Mouse (Mus musculus) ES-E14 (cell line): ENCODE data around the gene Cmtm6. TPM values are rescaled to one million over a fixed set of nuclear protein-coding genes. Genes with fewer than 3 reads are reported as not detected.

ENCODE experiments used
- DNase-seq: peaks from one replicate; pipeline ENCODE4 v3.0.0-alpha.2; 2013; ENCODE audit warnings: low read depth, low spot score
- H3K27ac ChIP-seq: 2 replicates; pipeline ENCODE4 v1.5.1; 2012; ENCODE audit warnings: low read depth, mild to moderate bottlenecking, low read length, moderate library complexity, mixed read lengths; ENCODE audit not compliant: poor library complexity, insufficient read depth, severe bottlenecking
- H3K36me3 ChIP-seq: 2 replicates; pipeline ENCODE4 v1.6.1; 2012; ENCODE audit warnings: mild to moderate bottlenecking, low read length, moderate library complexity, mixed read lengths; ENCODE audit not compliant: control insufficient read depth, poor library complexity, insufficient read depth, severe bottlenecking
- H3K4me1 ChIP-seq, 2 experiments: fragments of 150-350 bp in 1 of 2; sonication (generic) in 1 of 2; 2 replicates each; pipeline ENCODE4 v1.6.1; 2012; ENCODE audit warnings: low read length in 2 of 2, mild to moderate bottlenecking in 1 of 2, mixed read lengths in 1 of 2; ENCODE audit not compliant: control insufficient read depth in 2 of 2, insufficient read depth in 2 of 2, poor library complexity in 1 of 2
- H3K4me3 ChIP-seq, 2 experiments: fragments of 150-350 bp in 1 of 2; sonication (generic) in 1 of 2; 2 replicates each; pipeline ENCODE4 v1.5.1; 2012; ENCODE audit warnings: low read length in 2 of 2, low read depth in 1 of 2, mild to moderate bottlenecking in 1 of 2, mixed read lengths in 1 of 2; ENCODE audit not compliant: insufficient read depth in 1 of 2, poor library complexity in 1 of 2, severe bottlenecking in 1 of 2
- H3K9ac ChIP-seq: 2 replicates; pipeline ENCODE4 v1.6.1; 2012; ENCODE audit warnings: low read depth, mild to moderate bottlenecking, low read length, mixed read lengths; ENCODE audit not compliant: poor library complexity, insufficient read depth, severe bottlenecking
- H3K9me3 ChIP-seq: fragments of 150-350 bp; sonication (generic); 2 replicates; pipeline ENCODE4 v1.6.1; 2012; ENCODE audit warnings: low read depth, mild to moderate bottlenecking, low read length; ENCODE audit not compliant: control insufficient read depth, insufficient read depth
- CHD2 ChIP-seq: IDR thresholded peaks from 2 replicates; pipeline ENCODE4 v1.6.1; 2014; ENCODE audit warnings: mild to moderate bottlenecking, low read depth, low read length, inconsistent platforms
- HCFC1 ChIP-seq: IDR thresholded peaks from 2 replicates; pipeline ENCODE4 v1.6.1; 2012; ENCODE audit warnings: low read length, inconsistent platforms, borderline replicate concordance; ENCODE audit not compliant: insufficient read depth
- MAFK ChIP-seq: IDR thresholded peaks from 2 replicates; pipeline ENCODE4 v1.6.1; 2014; ENCODE audit warnings: mild to moderate bottlenecking, low read depth, low read length, inconsistent platforms; ENCODE audit not compliant: insufficient read depth
- ZC3H11A ChIP-seq: IDR thresholded peaks from 2 replicates; pipeline ENCODE4 v1.6.1; 2012; ENCODE audit warnings: low read depth, mild to moderate bottlenecking, inconsistent platforms, low read length, borderline replicate concordance
- ZNF384 ChIP-seq: IDR thresholded peaks from 2 replicates; pipeline ENCODE4 v1.6.1; 2012; ENCODE audit warnings: low read depth, low read length, inconsistent platforms
- in situ Hi-C, 2 experiments: fragments of 600-800 bp; cut with MboI; formaldehyde crosslinking; loops; one replicate each; pipeline ENCODE4 v1.15.1; 2025; ENCODE audit warnings: low sequenced_read_pairs in 2 of 2, inconsistent platforms in 1 of 2; ENCODE audit not compliant: unreplicated experiment in 2 of 2
- total RNA-seq: library from RNA; depleted of rRNA; stranded (reverse); fragments of 300-350 nt; gene quantifications from 2 replicates; pipeline ENCODE4 v1.2.3, GENCODE M21; 2012

The Cmtm6 gene
- total RNA-seq, 1 experiment, result 74.4 TPM

DNA sequence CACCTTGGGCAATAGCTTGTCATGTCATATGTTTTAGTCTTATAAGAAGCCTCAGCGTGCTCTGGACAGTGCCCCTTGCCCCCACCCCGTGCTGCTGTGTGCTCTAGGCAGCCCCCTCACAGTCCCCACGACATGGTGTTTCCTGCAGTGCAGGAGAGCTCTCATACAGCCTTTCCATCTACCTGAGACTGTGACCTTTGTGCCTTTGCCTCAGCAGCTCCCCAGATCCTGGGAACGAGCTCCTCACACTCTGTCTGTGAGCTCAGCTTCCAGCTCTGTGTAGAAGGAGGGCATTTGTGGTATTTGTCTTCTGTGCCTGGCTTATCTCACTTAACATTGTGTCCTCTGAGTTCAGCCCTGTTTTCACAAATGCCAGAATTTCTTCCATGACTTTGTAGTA lies 29.0 kb upstream of the Cmtm6 start:
- H3K36me3 ChIP-seq, result peaks cover 7% of the 10 kb centered on the region
- TF ChIP-seq MAFK (no peak), CHD2 (no peak), ZNF384 (no peak), ZC3H11A (no peak), HCFC1 (no peak)
- in situ Hi-C loops, result no loop called here
- no peak overlapping the region for H3K4me3 ChIP-seq
- no peak for DNase-seq
- peak overlapping the region; percentile 12; the same call in 1 of the 2 replicates for H3K27ac ChIP-seq
- no peak overlapping the region for H3K9ac ChIP-seq
- H3K9me3 ChIP-seq, result no peaks in the 10 kb centered on the region
- H3K4me1 ChIP-seq, result peaks cover 3 to 4% of the 10 kb centered on the region in 2 experiments; a peak in 2 of 4 replicates

DNA sequence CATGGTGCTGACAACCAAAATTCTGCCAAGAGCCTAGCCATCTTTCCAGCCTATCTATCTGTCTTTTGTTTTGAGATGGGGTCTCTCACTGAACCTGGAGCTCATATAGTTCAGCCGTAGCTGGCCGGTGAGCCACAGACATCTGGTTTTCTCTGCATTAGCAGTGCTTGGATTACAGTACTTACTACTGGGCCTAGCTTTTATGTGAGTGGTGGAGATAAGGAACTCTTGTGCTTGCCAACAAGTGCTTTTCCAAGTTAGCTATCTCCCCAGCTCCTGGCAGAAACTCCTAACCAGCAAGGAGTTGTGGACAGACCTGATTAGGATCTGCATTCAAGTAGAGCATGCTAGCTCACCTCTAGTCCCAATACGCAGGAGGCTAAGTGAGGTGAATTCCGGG lies 23.1 kb upstream of the Cmtm6 start:
- in situ Hi-C loops, result no loop called here
- no peak for DNase-seq
- no peak for TF ChIP-seq HCFC1
- no peak for TF ChIP-seq CHD2
- no peak for TF ChIP-seq MAFK
- TF ChIP-seq ZNF384, result no peak
- no peak for TF ChIP-seq ZC3H11A
- no peaks in the 10 kb centered on the region for H3K9me3 ChIP-seq
- H3K4me3 ChIP-seq, result no peak overlapping the region
- H3K4me1 ChIP-seq, result no peaks in the 10 kb centered on the region
- no peak overlapping the region for H3K27ac ChIP-seq
- no peak overlapping the region for H3K9ac ChIP-seq
- H3K36me3 ChIP-seq, result peaks cover 11% of the 10 kb centered on the region

- no peak overlapping the region for H3K27ac ChIP-seq
These were observed 20.6 kb upstream of the Cmtm6 start for GRCm38 (mm10) chr9:114710345-114710744.

DNA sequence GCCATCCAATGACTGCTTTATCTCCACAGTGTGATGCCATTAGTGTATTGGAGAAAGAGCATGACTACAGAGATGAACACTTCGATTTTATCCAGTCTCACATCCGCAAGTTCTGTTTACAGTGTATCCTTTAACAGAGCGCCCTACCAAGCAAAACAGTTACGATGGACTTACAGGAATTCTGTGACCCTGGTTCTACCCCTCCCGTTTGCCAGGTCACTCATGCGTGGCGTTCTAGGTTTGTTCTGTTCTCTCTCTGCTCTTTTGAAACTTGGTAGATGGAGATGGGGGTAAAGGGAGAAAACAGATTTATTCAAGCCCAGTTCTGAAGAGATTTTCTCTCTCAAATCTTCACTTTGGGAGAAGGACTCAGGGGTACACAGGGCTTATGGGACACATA lies 17.4 kb upstream of the Cmtm6 start:
- no peak for DNase-seq
- Histone ChIP-seq H3K9ac (no peak overlapping the region), H3K4me1 (0 out of 4 replicates have a peak, but pooled peaks cover 0 to 2% of the 10 kb centered on the region in 2 experiments), H3K27ac (no peak overlapping the region), H3K9me3 (no peaks in the 10 kb centered on the region), H3K4me3 (no peak overlapping the region), H3K36me3 (peaks cover 38% of the 10 kb centered on the region)
- in situ Hi-C loops, result no loop called here
- TF ChIP-seq ZNF384 (no peak), ZC3H11A (no peak), HCFC1 (no peak), MAFK (no peak)

More at GRCm38 (mm10) chr9:114710345-114710744, 20.6 kb upstream of the Cmtm6 start:
- H3K9me3 ChIP-seq, result no peaks in the 10 kb centered on the region
- TF ChIP-seq HCFC1 (no peak), ZNF384 (no peak), CHD2 (no peak), ZC3H11A (no peak), MAFK (no peak)
- no peaks in the 10 kb centered on the region for H3K4me1 ChIP-seq
- no peak for DNase-seq
- no peak overlapping the region for H3K9ac ChIP-seq
- in situ Hi-C loops, result no loop called here
- no peak overlapping the region for H3K4me3 ChIP-seq
- H3K36me3 ChIP-seq, result peaks cover 25% of the 10 kb centered on the region
